Mouse (Mus musculus): Measurements from ENCODE around the gene Prdm10. TPM values are rescaled to one million over a fixed set of nuclear protein-coding genes. Genes with fewer than 3 reads are reported as not detected.

The Prdm10 gene
- polyA plus RNA-seq, 1 experiment, result 9.6 TPM

- Histone ChIP-seq H3K27ac (ENCODE audit: control insufficient read depth, insufficient read depth, low read depth, low read length, poor library complexity) (peak overlapping the region; percentile 37; the same call in 1 of the 2 replicates), H3K4me1 (ENCODE audit: control insufficient read depth, insufficient read depth, low read length) (peaks cover 2% of the 10 kb centered on the region; the same call in 1 of the 2 replicates), H3K4me3 (replicated peaks; ENCODE audit: control insufficient read depth, low read depth, low read length) (peak overlapping the region; percentile 64)
- TF ChIP-seq CTCF (IDR thresholded peaks at IDR 0.05; ENCODE audit: control insufficient read depth, insufficient read depth, low read length) (no peak), POLR2A (IDR thresholded peaks at IDR 0.05; ENCODE audit: borderline replicate concordance, control insufficient read depth, low read depth, low read length) (no peak)
- WGBS, result 3% methylated on average over 44 of the region's 44 CpGs
These were observed 106.2 kb downstream of the Prdm10 start for GRCm38 (mm10) chr9:31386368-31387180.

GRCm38 (mm10) chr9:31387206-31387605 lies 106.9 kb downstream of the Prdm10 start:
- WGBS, result 84% methylated on average over 5 of the region's 5 CpGs
- Histone ChIP-seq H3K27ac (ENCODE audit: control insufficient read depth, insufficient read depth, low read depth, low read length, poor library complexity) (no peak overlapping the region), H3K4me1 (ENCODE audit: control insufficient read depth, insufficient read depth, low read length) (peaks cover 2% of the 10 kb centered on the region; the same call in 1 of the 2 replicates), H3K4me3 (replicated peaks; ENCODE audit: control insufficient read depth, low read depth, low read length) (no peak overlapping the region)
- TF ChIP-seq POLR2A (IDR thresholded peaks at IDR 0.05; ENCODE audit: borderline replicate concordance, control insufficient read depth, low read depth, low read length) (no peak), CTCF (IDR thresholded peaks at IDR 0.05; ENCODE audit: control insufficient read depth, insufficient read depth, low read length) (no peak)

GRCm38 (mm10) chr9:31400441-31400840 lies 120.1 kb downstream of the Prdm10 start:
- whole genome bisulfite sequencing, result 54% methylated on average over 4 of the region's 4 CpGs

GRCm38 (mm10) chr9:31404311-31404710 lies 124.0 kb downstream of the Prdm10 start:
- TF ChIP-seq POLR2A (IDR thresholded peaks at IDR 0.05; ENCODE audit: borderline replicate concordance, control insufficient read depth, low read depth, low read length) (no peak), CTCF (IDR thresholded peaks at IDR 0.05; ENCODE audit: control insufficient read depth, insufficient read depth, low read length) (no peak)
- WGBS, result 82% methylated on average over 2 of the region's 2 CpGs
- no peak overlapping the region for H3K4me3 ChIP-seq (replicated peaks; ENCODE audit: control insufficient read depth, low read depth, low read length)
- H3K4me1 ChIP-seq (ENCODE audit: control insufficient read depth, insufficient read depth, low read length), result no peaks in the 10 kb centered on the region
- no peak overlapping the region for H3K27ac ChIP-seq (ENCODE audit: control insufficient read depth, insufficient read depth, low read depth, low read length, poor library complexity)

More at GRCm38 (mm10) chr9:31400441-31400840, 120.1 kb downstream of the Prdm10 start:
- Histone ChIP-seq H3K4me3 (replicated peaks; ENCODE audit: control insufficient read depth, low read depth, low read length) (no peak overlapping the region), H3K27ac (ENCODE audit: control insufficient read depth, insufficient read depth, low read depth, low read length, poor library complexity) (no peak overlapping the region), H3K4me1 (ENCODE audit: control insufficient read depth, insufficient read depth, low read length) (no peaks in the 10 kb centered on the region)
- peak; percentile 85 for TF ChIP-seq CTCF (IDR thresholded peaks at IDR 0.05; ENCODE audit: control insufficient read depth, insufficient read depth, low read length)
- no peak for TF ChIP-seq POLR2A (IDR thresholded peaks at IDR 0.05; ENCODE audit: borderline replicate concordance, control insufficient read depth, low read depth, low read length)

- WGBS, result 64% methylated on average over 6 of the region's 6 CpGs
- Histone ChIP-seq H3K4me3 (replicated peaks; ENCODE audit: control insufficient read depth, low read depth, low read length) (no peak overlapping the region), H3K4me1 (ENCODE audit: control insufficient read depth, insufficient read depth, low read length) (no peaks in the 10 kb centered on the region), H3K27ac (ENCODE audit: control insufficient read depth, insufficient read depth, low read depth, low read length, poor library complexity) (no peak overlapping the region)
- peak; percentile 84 for TF ChIP-seq CTCF (IDR thresholded peaks at IDR 0.05; ENCODE audit: control insufficient read depth, insufficient read depth, low read length)
- no peak for TF ChIP-seq POLR2A (IDR thresholded peaks at IDR 0.05; ENCODE audit: borderline replicate concordance, control insufficient read depth, low read depth, low read length)
These were observed 124.9 kb downstream of the Prdm10 start for GRCm38 (mm10) chr9:31405217-31405616.

GRCm38 (mm10) chr9:31412165-31412564 lies 131.8 kb downstream of the Prdm10 start:
- 69% methylated on average over 4 of the region's 4 CpGs for WGBS
- no peak overlapping the region for H3K27ac ChIP-seq (ENCODE audit: control insufficient read depth, insufficient read depth, low read depth, low read length, poor library complexity)
- no peaks in the 10 kb centered on the region for H3K4me1 ChIP-seq (ENCODE audit: control insufficient read depth, insufficient read depth, low read length)
- H3K4me3 ChIP-seq (replicated peaks; ENCODE audit: control insufficient read depth, low read depth, low read length), result no peak overlapping the region
- TF ChIP-seq CTCF (IDR thresholded peaks at IDR 0.05; ENCODE audit: control insufficient read depth, insufficient read depth, low read length) (no peak), POLR2A (IDR thresholded peaks at IDR 0.05; ENCODE audit: borderline replicate concordance, control insufficient read depth, low read depth, low read length) (no peak)

- no peak overlapping the region for H3K27ac ChIP-seq (ENCODE audit: control insufficient read depth, insufficient read depth, low read depth, low read length, poor library complexity)
- TF ChIP-seq CTCF (IDR thresholded peaks at IDR 0.05; ENCODE audit: control insufficient read depth, insufficient read depth, low read length) (no peak), POLR2A (IDR thresholded peaks at IDR 0.05; ENCODE audit: borderline replicate concordance, control insufficient read depth, low read depth, low read length) (no peak)
- H3K4me3 ChIP-seq (replicated peaks; ENCODE audit: control insufficient read depth, low read depth, low read length), result no peak overlapping the region
- H3K4me1 ChIP-seq (ENCODE audit: control insufficient read depth, insufficient read depth, low read length), result no peaks in the 10 kb centered on the region
- WGBS, result 31% methylated on average over 1 of the region's 1 CpGs
These were observed 138.5 kb downstream of the Prdm10 start for GRCm38 (mm10) chr9:31418821-31419220.

- no peaks in the 10 kb centered on the region for H3K4me1 ChIP-seq (ENCODE audit: control insufficient read depth, insufficient read depth, low read length)
- 58% methylated on average over 5 of the region's 5 CpGs for WGBS
- TF ChIP-seq POLR2A (IDR thresholded peaks at IDR 0.05; ENCODE audit: borderline replicate concordance, control insufficient read depth, low read depth, low read length) (no peak), CTCF (IDR thresholded peaks at IDR 0.05; ENCODE audit: control insufficient read depth, insufficient read depth, low read length) (no peak)
- no peak overlapping the region for H3K4me3 ChIP-seq (replicated peaks; ENCODE audit: control insufficient read depth, low read depth, low read length)
- H3K27ac ChIP-seq (ENCODE audit: control insufficient read depth, insufficient read depth, low read depth, low read length, poor library complexity), result no peak overlapping the region
These were observed 141.8 kb downstream of the Prdm10 start for GRCm38 (mm10) chr9:31422143-31422542.
